ENCODE assay signal across 14 mouse cellular contexts in genomic region chr14:79153896-79154295, GRCm38 (mm10).
DNase-seq lines count a peak whose midpoint lies in the region; ATAC-seq lines count a peak whose summit lies in the region.
"Had no signal": no experiment of that assay in that cellular context is flagged by ENCODE, and none has a peak within 500 bp of the region (broad histone marks: within the 10 kb centered on the region; RNA-seq: fewer than 3 reads in every experiment).

No protein-coding gene starts in this region.

- no peaks in the 10 kb centered on the region for H3K36me3 ChIP-seq in splenic B cell, adult 2 months (ENCODE audit: control insufficient read depth, insufficient read depth, low read length, poor library complexity, severe bottlenecking)
- H3K36me3 ChIP-seq: midbrain, embryonic 12.5 days; neural tube, embryonic 12.5 days had no signal

- peak; percentile 69 for ATAC-seq in common myeloid progenitor, adult 5-6 weeks (replicated peaks; ENCODE audit: low read depth, poor library complexity, severe bottlenecking)
- ATAC-seq: intestine, embryonic 16.5 days had no signal

- DNase-seq in heart, adult 11 months, result peak; percentile 84
- no peak for DNase-seq in heart, postnatal 14 days
- peak; percentile 51 for DNase-seq in CD4-positive helper T cell, adult 2 months (ENCODE audit: low read depth, low spot score)
- peak; percentile 25 for DNase-seq in splenic B cell, adult 2 months (ENCODE audit: low read depth, low spot score)
- no peak for DNase-seq in left cerebral cortex, adult 18-20 months (ENCODE audit: low spot score in 2 of 2)
- no peak for DNase-seq in layer of hippocampus, postnatal 25 days (ENCODE audit: extremely low spot score in 1 of 2, low spot score in 1 of 2)
- no peak for DNase-seq in cerebellum, postnatal 25 days
- DNase-seq: cerebellum, adult 9-11 months; heart, postnatal 36 days had no signal

- intact Hi-C loops in heart, postnatal 14 days (cut with DNase I), result no loop called here

- no peaks in the 10 kb centered on the region for H3K27me3 ChIP-seq in splenic B cell, adult 2 months (ENCODE audit: control insufficient read depth, insufficient read depth, low read length, poor library complexity, severe bottlenecking)
- H3K27me3 ChIP-seq: CH12.LX; midbrain, embryonic 12.5 days; neural tube, embryonic 12.5 days had no signal

Comparison
In these comparisons a context has a peak if more than half of its experiments do, and no peak if none do; other contexts are left out.
1. DNase-seq: peak in heart, adult 11 months (single experiment), CD4-positive helper T cell, adult 2 months (single experiment) and splenic B cell, adult 2 months (single experiment); none in heart, postnatal 14 days (0 of 2), left cerebral cortex, adult 18-20 months (0 of 2), layer of hippocampus, postnatal 25 days (0 of 2) and cerebellum, postnatal 25 days (0 of 2).